Mouse (Mus musculus) midbrain, embryonic 15.5 days (tissue): ENCODE measurements around the gene Ercc6. TPM values are rescaled to one million over a fixed set of nuclear protein-coding genes. Genes with fewer than 3 reads are reported as not detected.

Experiments used
- ATAC-seq: fragments of 200-750 bp; cut with Nextera tagmentation; replicated peaks from 2 replicates; pipeline ENCODE4 v1.8.0; 2017; ENCODE audit warnings: moderate TSS enrichment
- H3K27ac ChIP-seq: fragments of 300-500 bp; sonication (generic); 2 replicates; pipeline ENCODE4 v1.5.1; 2015; ENCODE audit warnings: mild to moderate bottlenecking, inconsistent platforms
- H3K27me3 ChIP-seq: fragments of 300-500 bp; sonication (generic); replicated peaks from 2 replicates; pipeline ENCODE4 v1.6.1; 2015; ENCODE audit warnings: inconsistent platforms
- H3K36me3 ChIP-seq: fragments of 300-500 bp; sonication (generic); replicated peaks from 2 replicates; pipeline ENCODE4 v1.6.1; 2015; ENCODE audit warnings: inconsistent platforms
- H3K4me1 ChIP-seq: fragments of 300-500 bp; sonication (generic); 2 replicates; pipeline ENCODE4 v1.6.1; 2015; ENCODE audit warnings: inconsistent platforms
- H3K4me2 ChIP-seq: fragments of 300-500 bp; sonication (generic); 2 replicates; pipeline ENCODE4 v1.6.1; 2015; ENCODE audit warnings: inconsistent platforms, mild to moderate bottlenecking, moderate library complexity
- H3K4me3 ChIP-seq: fragments of 300-500 bp; sonication (generic); 2 replicates; pipeline ENCODE4 v1.5.1; 2015; ENCODE audit warnings: mild to moderate bottlenecking, inconsistent platforms
- H3K9ac ChIP-seq: fragments of 300-500 bp; sonication (generic); 2 replicates; pipeline ENCODE4 v1.6.1; 2015; ENCODE audit warnings: mild to moderate bottlenecking, inconsistent platforms
- H3K9me3 ChIP-seq: fragments of 300-500 bp; sonication (generic); 2 replicates; pipeline ENCODE4 v1.6.1; 2016; ENCODE audit warnings: inconsistent platforms
- WGBS: fragments of 180-500 bp; shearing (Covaris S2); methylation state at CpG from one replicate; pipeline ENCODE4 v1.1.7; 2015; ENCODE audit warnings: mixed read lengths; 5-methylcytosine and 5-hydroxymethylcytosine counted together
- polyA plus RNA-seq: library from polyadenylated mRNA; unstranded; fragments of >200 nt; fragmentation: Nextera tagmentation; extraction: Ambion mirVana; gene quantifications from 2 replicates; pipeline ENCODE4 v1.2.1, GENCODE M21; 2015

The Ercc6 gene
- polyA plus RNA-seq, 1 experiment from 2014 or later = 33.3 TPM

GRCm38 (mm10) chr14:32543075-32543474 lies 29.8 kb downstream of the Ercc6 start:
- no peak overlapping the region for H3K9ac ChIP-seq
- ATAC-seq = no peak
- no peak overlapping the region for H3K4me2 ChIP-seq
- 0 out of 2 replicates have a peak, but pooled peaks cover 5% of the 10 kb centered on the region for H3K36me3 ChIP-seq
- no peaks in the 10 kb centered on the region for H3K27me3 ChIP-seq
- peaks cover 4% of the 10 kb centered on the region for H3K4me1 ChIP-seq
- H3K27ac ChIP-seq = no peak overlapping the region
- no peaks in the 10 kb centered on the region for H3K9me3 ChIP-seq
- no peak overlapping the region for H3K4me3 ChIP-seq

DNA sequence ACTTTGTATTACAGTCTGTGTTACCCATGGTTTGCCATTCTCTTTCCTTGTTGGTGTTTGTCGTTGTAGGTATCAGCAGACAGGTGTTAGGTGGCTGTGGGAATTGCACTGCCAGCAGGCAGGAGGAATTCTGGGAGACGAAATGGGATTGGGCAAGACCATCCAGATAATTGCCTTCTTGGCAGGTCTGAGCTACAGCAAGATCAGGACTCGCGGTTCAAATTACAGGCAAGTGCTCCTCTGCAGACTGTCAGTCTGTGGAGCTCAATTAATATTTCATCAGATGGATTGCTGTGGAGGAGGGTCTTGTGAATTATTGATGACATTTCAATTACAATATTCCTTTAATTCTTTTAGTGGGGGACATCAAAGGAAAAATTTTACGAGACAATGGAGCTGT lies 33.4 kb downstream of the Ercc6 start:
- Histone ChIP-seq H3K4me1 (no peaks in the 10 kb centered on the region), H3K36me3 (0 out of 2 replicates have a peak, but pooled peaks cover 5% of the 10 kb centered on the region), H3K9ac (no peak overlapping the region), H3K9me3 (no peaks in the 10 kb centered on the region), H3K4me2 (no peak overlapping the region), H3K4me3 (no peak overlapping the region), H3K27me3 (no peaks in the 10 kb centered on the region), H3K27ac (0 out of 2 replicates have a peak overlapping the region, but pooled peaks have one; percentile 56)
- ATAC-seq = peak; percentile 95
- 57% methylated on average over 5 of the region's 5 CpGs for WGBS

GRCm38 (mm10) chr14:32551854-32552253 lies 38.5 kb downstream of the Ercc6 start:
- H3K4me3 ChIP-seq = no peak overlapping the region
- no peak overlapping the region for H3K27ac ChIP-seq
- H3K4me2 ChIP-seq = no peak overlapping the region
- H3K9me3 ChIP-seq = no peaks in the 10 kb centered on the region
- no peak overlapping the region for H3K9ac ChIP-seq
- no peaks in the 10 kb centered on the region for H3K27me3 ChIP-seq
- no peak for ATAC-seq
- WGBS = 74% methylated on average over 5 of the region's 5 CpGs
- 0 out of 2 replicates have a peak, but pooled peaks cover 4% of the 10 kb centered on the region for H3K36me3 ChIP-seq
- H3K4me1 ChIP-seq = no peaks in the 10 kb centered on the region

DNA sequence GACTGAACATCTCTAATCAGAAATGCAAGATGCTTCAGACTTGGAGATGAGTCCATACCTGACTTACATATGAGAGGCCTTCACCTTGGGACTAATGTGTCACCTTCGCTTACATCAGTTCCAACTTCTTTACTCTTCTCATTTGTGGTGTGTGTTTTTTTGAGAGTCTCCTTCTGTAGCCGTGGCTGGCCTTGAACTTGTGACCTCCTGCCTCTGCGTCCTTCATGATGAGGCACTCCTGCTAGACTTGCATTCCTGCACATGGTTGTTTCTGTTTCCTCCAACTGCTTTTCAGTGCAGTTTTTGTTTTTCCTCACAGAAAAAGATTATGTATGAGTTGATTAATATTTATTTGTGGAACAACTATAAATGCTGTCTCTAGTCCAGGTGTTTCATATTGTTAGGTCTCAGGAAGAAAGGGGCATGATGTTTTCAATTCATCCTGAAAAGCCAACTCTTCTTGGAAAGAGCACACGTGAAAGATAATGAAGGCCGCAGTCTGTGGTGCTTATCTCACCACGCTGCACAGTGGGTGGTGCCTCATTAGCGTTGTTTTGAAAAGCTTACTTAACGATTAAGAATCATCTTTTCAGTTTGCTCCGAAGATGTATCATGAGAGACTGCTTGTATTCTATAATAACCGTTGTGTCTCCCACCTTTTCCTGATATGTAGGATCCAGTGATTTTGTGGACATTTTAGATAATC lies 40.0 kb downstream of the Ercc6 start:
- H3K36me3 ChIP-seq = 0 out of 2 replicates have a peak, but pooled peaks cover 4% of the 10 kb centered on the region
- H3K9me3 ChIP-seq = no peaks in the 10 kb centered on the region
- H3K27ac ChIP-seq = no peak overlapping the region
- WGBS = 70% methylated on average over 10 of the region's 10 CpGs
- H3K4me2 ChIP-seq = no peak overlapping the region
- no peak for ATAC-seq
- no peak overlapping the region for H3K9ac ChIP-seq
- no peak overlapping the region for H3K4me3 ChIP-seq
- no peaks in the 10 kb centered on the region for H3K4me1 ChIP-seq
- no peaks in the 10 kb centered on the region for H3K27me3 ChIP-seq

DNA sequence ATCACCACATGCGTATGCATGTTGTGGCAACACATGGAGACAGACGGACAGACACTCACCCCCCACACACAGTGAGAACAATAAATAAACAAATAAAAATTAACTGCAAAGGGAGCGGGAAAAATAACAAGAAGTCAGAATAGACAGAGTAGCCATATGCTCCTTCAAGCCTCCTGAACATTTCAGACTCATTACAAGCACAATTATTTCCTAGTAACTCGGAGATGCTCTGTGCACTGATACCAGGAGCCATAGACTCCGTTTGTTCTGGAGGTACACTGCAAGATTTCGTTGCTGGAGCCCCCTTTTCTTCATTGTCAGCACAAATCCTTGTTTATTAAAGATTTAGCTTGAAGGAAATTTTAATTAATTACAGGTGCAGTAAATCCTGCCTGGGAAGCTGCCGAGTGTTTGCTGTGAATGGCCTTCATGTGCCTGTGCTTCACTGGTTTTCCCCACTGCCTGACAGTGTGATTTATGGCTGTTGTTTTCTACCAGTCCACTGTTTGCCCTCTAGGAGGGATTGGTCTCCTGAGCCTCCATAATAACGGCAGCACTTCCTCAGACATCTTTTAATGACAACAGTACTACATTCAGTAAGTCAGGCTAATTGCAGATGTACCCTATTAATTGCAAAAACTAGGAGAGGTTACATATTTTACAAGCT lies 41.7 kb downstream of the Ercc6 start:
- WGBS = 81% methylated on average over 8 of the region's 8 CpGs
- Histone ChIP-seq H3K4me3 (no peak overlapping the region), H3K27me3 (no peaks in the 10 kb centered on the region), H3K9me3 (no peaks in the 10 kb centered on the region), H3K27ac (no peak overlapping the region), H3K4me1 (no peaks in the 10 kb centered on the region), H3K4me2 (no peak overlapping the region), H3K36me3 (0 out of 2 replicates have a peak, but pooled peaks cover 6% of the 10 kb centered on the region), H3K9ac (no peak overlapping the region)
- ATAC-seq = no peak

DNA sequence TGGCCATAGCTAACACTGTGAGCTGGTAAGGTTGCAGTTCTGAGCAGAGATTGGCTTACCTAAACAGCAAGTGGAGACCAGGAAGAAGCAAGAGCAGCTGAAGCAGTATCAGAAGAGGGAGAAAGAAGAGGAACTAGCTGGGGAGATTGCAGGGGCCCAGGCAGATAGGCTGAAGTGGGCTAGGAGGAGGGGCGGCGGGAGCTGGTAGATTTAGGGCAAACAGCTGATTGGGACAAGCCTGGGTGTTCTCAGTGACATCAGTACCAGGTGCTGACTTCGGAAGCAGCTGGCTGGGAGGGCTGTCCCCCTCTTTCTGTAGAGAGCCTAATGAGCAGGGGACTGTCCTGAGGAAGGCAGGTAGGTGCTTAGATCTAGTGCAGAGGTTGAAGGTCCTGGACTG lies 48.1 kb downstream of the Ercc6 start:
- Histone ChIP-seq H3K9ac (no peak overlapping the region), H3K9me3 (no peaks in the 10 kb centered on the region), H3K36me3 (peaks cover 23% of the 10 kb centered on the region), H3K4me2 (no peak overlapping the region), H3K4me1 (no peaks in the 10 kb centered on the region), H3K4me3 (no peak overlapping the region), H3K27ac (no peak overlapping the region), H3K27me3 (no peaks in the 10 kb centered on the region)
- whole genome bisulfite sequencing = 99% methylated on average over 3 of the region's 3 CpGs
- ATAC-seq = no peak

- Histone ChIP-seq H3K4me2 (no peak overlapping the region), H3K4me3 (no peak overlapping the region), H3K9me3 (no peaks in the 10 kb centered on the region), H3K4me1 (no peaks in the 10 kb centered on the region), H3K36me3 (peaks cover 44% of the 10 kb centered on the region), H3K27ac (no peak overlapping the region), H3K27me3 (no peaks in the 10 kb centered on the region), H3K9ac (no peak overlapping the region)
- ATAC-seq = no peak
- WGBS = 78% methylated on average over 6 of the region's 6 CpGs
Observed at GRCm38 (mm10) chr14:32563661-32564060, 50.3 kb downstream of the Ercc6 start.

DNA sequence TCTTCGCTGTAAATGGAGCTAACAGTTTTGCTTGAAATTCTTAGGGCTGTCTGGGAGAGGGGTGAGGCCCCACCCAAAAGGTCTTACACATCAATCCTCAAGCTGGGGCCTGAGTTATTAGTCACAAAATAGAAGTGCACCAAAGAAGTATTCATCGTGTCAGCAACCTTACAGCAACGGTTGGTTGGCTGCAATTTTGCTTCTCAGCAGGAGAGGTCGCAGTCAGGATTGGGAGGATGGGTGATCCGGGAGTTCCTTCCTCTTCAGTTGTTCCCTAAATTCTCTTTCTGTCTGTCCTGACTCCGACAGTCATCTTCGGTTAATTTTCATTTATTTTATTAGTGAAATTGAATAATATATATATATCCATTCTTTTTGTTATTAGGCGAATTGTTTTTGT lies 59.2 kb downstream of the Ercc6 start:
- H3K36me3 ChIP-seq = peaks cover 33% of the 10 kb centered on the region
- no peak overlapping the region for H3K4me2 ChIP-seq
- H3K9ac ChIP-seq = no peak overlapping the region
- no peak overlapping the region for H3K27ac ChIP-seq
- ATAC-seq = no peak
- no peak overlapping the region for H3K4me3 ChIP-seq
- no peaks in the 10 kb centered on the region for H3K27me3 ChIP-seq
- 47% methylated on average over 8 of the region's 8 CpGs for WGBS
- H3K9me3 ChIP-seq = no peaks in the 10 kb centered on the region
- H3K4me1 ChIP-seq = no peaks in the 10 kb centered on the region

DNA sequence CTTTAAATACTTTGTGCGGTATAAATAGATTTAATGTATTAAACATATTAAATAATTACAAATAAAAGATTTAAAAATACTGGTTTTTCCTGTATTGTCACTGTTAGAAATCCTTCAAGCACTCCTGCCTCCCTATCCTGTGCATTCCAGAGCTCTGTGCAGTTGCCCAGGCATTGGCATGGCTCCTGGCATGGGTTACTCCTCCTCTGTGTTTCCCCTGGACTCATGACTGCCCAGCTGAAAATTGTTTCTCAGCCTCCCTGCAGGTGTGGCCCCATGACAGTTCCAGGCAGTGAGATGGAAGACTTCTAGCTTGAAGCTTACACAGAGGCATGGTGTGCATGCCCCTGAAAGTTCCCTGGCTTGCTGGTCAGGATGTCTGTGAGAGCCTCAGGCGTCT lies 65.1 kb downstream of the Ercc6 start:
- no peak for ATAC-seq
- no peaks in the 10 kb centered on the region for H3K9me3 ChIP-seq
- H3K4me2 ChIP-seq = no peak overlapping the region
- peaks cover 17% of the 10 kb centered on the region; the same call in 1 of the 2 replicates for H3K36me3 ChIP-seq
- no peaks in the 10 kb centered on the region for H3K27me3 ChIP-seq
- no peak overlapping the region for H3K9ac ChIP-seq
- WGBS = 90% methylated on average over 2 of the region's 2 CpGs
- no peak overlapping the region for H3K27ac ChIP-seq
- H3K4me1 ChIP-seq = no peaks in the 10 kb centered on the region
- H3K4me3 ChIP-seq = no peak overlapping the region

GRCm38 (mm10) chr14:32583696-32584095 lies 70.4 kb downstream of the Ercc6 start:
- 92% methylated on average over 9 of the region's 9 CpGs for WGBS
- ATAC-seq = no peak
- H3K4me2 ChIP-seq = no peak overlapping the region
- no peaks in the 10 kb centered on the region for H3K4me1 ChIP-seq
- H3K9ac ChIP-seq = no peak overlapping the region
- no peak overlapping the region for H3K4me3 ChIP-seq
- H3K9me3 ChIP-seq = no peaks in the 10 kb centered on the region
- H3K36me3 ChIP-seq = no peaks in the 10 kb centered on the region
- H3K27ac ChIP-seq = no peak overlapping the region
- no peaks in the 10 kb centered on the region for H3K27me3 ChIP-seq

DNA sequence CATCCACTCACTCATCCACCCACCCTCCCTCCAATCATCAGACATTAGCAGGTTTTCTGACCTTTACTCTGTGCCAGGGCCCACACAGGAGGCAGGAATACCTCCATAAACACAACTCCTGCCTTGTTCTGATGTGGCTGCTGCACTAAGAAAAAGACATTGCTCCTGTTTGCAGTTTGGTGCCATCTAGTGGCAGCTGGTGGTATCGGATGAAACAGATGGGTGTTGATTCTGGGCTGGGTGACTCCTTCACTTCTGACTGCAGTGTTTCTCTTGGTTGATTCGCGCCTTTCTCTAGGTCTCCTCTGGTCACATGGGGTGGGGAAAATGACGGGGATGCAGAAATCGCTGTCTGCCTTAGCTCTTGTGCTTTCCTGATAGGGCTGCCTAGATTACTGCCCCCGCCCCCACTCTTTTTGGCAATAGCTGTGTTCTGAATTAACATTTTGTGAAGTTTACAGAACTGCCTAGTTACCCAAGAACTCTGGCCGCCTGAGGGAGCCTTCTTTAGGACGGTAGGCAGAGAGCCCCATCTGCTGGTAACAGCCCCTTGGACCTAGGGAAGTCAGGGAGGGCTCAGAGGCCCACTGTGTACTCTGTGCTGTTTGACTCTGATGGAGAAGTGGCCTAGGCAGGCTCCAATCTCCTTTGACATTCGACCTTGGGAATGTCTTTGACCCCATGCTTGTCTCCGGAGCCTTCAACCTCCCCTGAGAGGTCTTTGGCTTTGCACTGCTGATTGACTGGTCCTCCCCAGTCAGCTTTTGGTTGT lies 73.9 kb downstream of the Ercc6 start:
- no peak overlapping the region for H3K4me3 ChIP-seq
- 12% methylated on average over 10 of the region's 10 CpGs for WGBS
- peak; percentile 68 for ATAC-seq
- H3K4me2 ChIP-seq = no peak overlapping the region
- no peaks in the 10 kb centered on the region for H3K27me3 ChIP-seq
- no peak overlapping the region for H3K27ac ChIP-seq
- no peak overlapping the region for H3K9ac ChIP-seq
- H3K9me3 ChIP-seq = no peaks in the 10 kb centered on the region
- H3K4me1 ChIP-seq = no peaks in the 10 kb centered on the region
- no peaks in the 10 kb centered on the region for H3K36me3 ChIP-seq

DNA sequence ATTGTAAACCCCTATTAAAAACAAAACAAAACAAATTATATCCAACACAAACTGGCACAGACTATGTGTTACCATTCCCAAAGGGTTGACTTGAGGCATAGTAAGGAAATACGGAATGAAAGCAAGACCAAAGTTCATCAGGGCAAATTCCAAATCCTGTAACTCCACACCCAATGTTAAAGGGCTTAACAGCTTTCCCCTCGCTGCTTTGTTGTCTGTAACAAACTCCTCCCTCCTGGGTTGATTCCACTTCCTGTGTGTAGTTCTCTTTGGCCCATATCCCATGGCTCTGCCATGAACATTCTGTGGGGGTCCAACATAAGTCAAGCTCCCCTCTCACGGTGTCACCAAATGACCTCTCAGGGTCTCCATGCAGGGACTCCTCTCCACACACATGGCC lies 77.1 kb downstream of the Ercc6 start:
- Histone ChIP-seq H3K4me3 (no peak overlapping the region), H3K4me1 (no peaks in the 10 kb centered on the region), H3K9ac (no peak overlapping the region), H3K27ac (no peak overlapping the region), H3K27me3 (peaks cover 18% of the 10 kb centered on the region), H3K9me3 (no peaks in the 10 kb centered on the region), H3K4me2 (no peak overlapping the region), H3K36me3 (no peaks in the 10 kb centered on the region)
- 69% methylated on average over 3 of the region's 3 CpGs for WGBS
- no peak for ATAC-seq
